11 mouse cellular contexts compared by ENCODE assay signal in genomic region chr3:57912650-57913343, GRCm38 (mm10).
DNase-seq lines count a peak whose midpoint lies in the region; ATAC-seq and TF ChIP-seq lines count a peak whose summit lies in the region.
"Had no signal": no experiment of that assay in that cellular context is flagged by ENCODE, and none has a peak within 500 bp of the region (broad histone marks: within the 10 kb centered on the region; RNA-seq: fewer than 3 reads in every experiment).

No protein-coding gene starts in this region.

- no peak for ATAC-seq in liver, embryonic 14.5 days (ENCODE audit: insufficient read depth)
- no peak for ATAC-seq in liver, embryonic 11.5 days (replicated peaks; ENCODE audit: low FRiP score)
- ATAC-seq in forebrain, embryonic 12.5 days (ENCODE audit: low FRiP score), result peak; percentile 23; the same call in 1 of the 2 replicates
- no peak for ATAC-seq in midbrain, embryonic 15.5 days (replicated peaks)

- H3K4me1 ChIP-seq in heart, adult 2 months (ENCODE audit: control insufficient read depth, insufficient read depth, low read length), result no peaks in the 10 kb centered on the region
- no peaks in the 10 kb centered on the region for H3K4me1 ChIP-seq in liver, embryonic 14.5 days (replicated peaks; ENCODE audit: control insufficient read depth in 2 of 2, insufficient read depth in 2 of 2, low read length in 1 of 2)
- H3K4me1 ChIP-seq in liver, embryonic 11.5 days (replicated peaks; ENCODE audit: control insufficient read depth, insufficient read depth, low read length), result no peaks in the 10 kb centered on the region
- H3K4me1 ChIP-seq in forebrain, embryonic 12.5 days, result peaks cover 16% of the 10 kb centered on the region
- no peaks in the 10 kb centered on the region for H3K4me1 ChIP-seq in midbrain, embryonic 15.5 days

- TF ChIP-seq EP300 in heart, adult 2 months (IDR thresholded peaks at IDR 0.05; ENCODE audit: insufficient read depth, low read depth, low read length), result no peak
- no peak for TF ChIP-seq EP300 in liver, embryonic 14.5 days (IDR thresholded peaks at IDR 0.05; ENCODE audit: low read depth)

- 60% methylated on average over 7 of the region's 7 CpGs for WGBS in heart, adult 2 months
- 44% methylated on average over 7 of the region's 7 CpGs for WGBS in liver, embryonic 14.5 days (ENCODE audit: insufficient replicate concordance)
- WGBS in liver, embryonic 11.5 days, result 53% methylated on average over 7 of the region's 7 CpGs
- WGBS in forebrain, embryonic 12.5 days, result 47% methylated on average over 7 of the region's 7 CpGs
- WGBS in midbrain, embryonic 15.5 days, result 60% methylated on average over 7 of the region's 7 CpGs

- H3K9ac ChIP-seq in heart, adult 2 months (ENCODE audit: low read depth, low read length), result no peak overlapping the region
- no peak overlapping the region for H3K9ac ChIP-seq in liver, embryonic 14.5 days (replicated peaks)
- no peak overlapping the region for H3K9ac ChIP-seq in liver, embryonic 11.5 days (ENCODE audit: low read depth, low read length)
- H3K9ac ChIP-seq in forebrain, embryonic 12.5 days, result no peak overlapping the region
- H3K9ac ChIP-seq in midbrain, embryonic 15.5 days, result no peak overlapping the region
- H3K9ac ChIP-seq: midbrain, embryonic 12.5 days had no signal

- H3K79me2 ChIP-seq in heart, adult 2 months (replicated peaks; ENCODE audit: control insufficient read depth, insufficient read depth, low read length), result no peaks in the 10 kb centered on the region

- no peak overlapping the region for H3K27ac ChIP-seq in heart, adult 2 months
- H3K27ac ChIP-seq in liver, embryonic 14.5 days, result no peak overlapping the region
- H3K27ac ChIP-seq in liver, embryonic 11.5 days (ENCODE audit: low read depth, low read length), result no peak overlapping the region
- H3K27ac ChIP-seq in forebrain, embryonic 12.5 days, result no peak overlapping the region
- H3K27ac ChIP-seq in midbrain, embryonic 15.5 days, result peak overlapping the region; percentile 29; the same call in 1 of the 2 replicates
- H3K27ac ChIP-seq: midbrain, embryonic 12.5 days had no signal

- intact Hi-C loops in heart, adult 2 months (cut with DNase I), result no loop called here
- intact Hi-C loops in heart, postnatal 25 days (cut with DNase I), result no loop called here

- no peak for TF ChIP-seq POLR2A in heart, adult 2 months (IDR thresholded peaks at IDR 0.05; ENCODE audit: insufficient read depth, low read depth, low read length)

- H3K27me3 ChIP-seq in heart, adult 2 months (ENCODE audit: control insufficient read depth, insufficient read depth, low read length), result no peaks in the 10 kb centered on the region
- H3K27me3 ChIP-seq in liver, embryonic 14.5 days (ENCODE audit: control insufficient read depth, insufficient read depth, low read length), result no peaks in the 10 kb centered on the region
- H3K27me3 ChIP-seq in liver, embryonic 11.5 days (replicated peaks; ENCODE audit: control insufficient read depth, insufficient read depth, low read length), result no peaks in the 10 kb centered on the region
- no peaks in the 10 kb centered on the region for H3K27me3 ChIP-seq in forebrain, embryonic 12.5 days
- no peaks in the 10 kb centered on the region for H3K27me3 ChIP-seq in midbrain, embryonic 15.5 days (replicated peaks)
- H3K27me3 ChIP-seq: midbrain, embryonic 12.5 days had no signal

- TF ChIP-seq CTCF in heart, adult 2 months (IDR thresholded peaks at IDR 0.05), result peak; percentile 19; the same call in 1 of the 2 replicates
- TF ChIP-seq CTCF in liver, embryonic 14.5 days (IDR thresholded peaks at IDR 0.05; ENCODE audit: low read depth), result peak; percentile 30

- H3K4me3 ChIP-seq in heart, adult 2 months, result no peak overlapping the region
- H3K4me3 ChIP-seq in liver, embryonic 14.5 days (ENCODE audit: insufficient read depth in 1 of 2, low read depth in 2 of 2, low read length in 2 of 2), result no peak overlapping the region
- no peak overlapping the region for H3K4me3 ChIP-seq in liver, embryonic 11.5 days (ENCODE audit: low read depth, low read length)
- no peak overlapping the region for H3K4me3 ChIP-seq in forebrain, embryonic 12.5 days (replicated peaks)
- H3K4me3 ChIP-seq in midbrain, embryonic 15.5 days, result no peak overlapping the region
- H3K4me3 ChIP-seq: midbrain, embryonic 12.5 days had no signal

- no peaks in the 10 kb centered on the region for H3K36me3 ChIP-seq in heart, adult 2 months (ENCODE audit: control insufficient read depth, insufficient read depth, low read length)
- H3K36me3 ChIP-seq in liver, embryonic 14.5 days (replicated peaks; ENCODE audit: control insufficient read depth, insufficient read depth, low read depth), result no peaks in the 10 kb centered on the region
- H3K36me3 ChIP-seq in liver, embryonic 11.5 days (ENCODE audit: control insufficient read depth, insufficient read depth, low read length), result no peaks in the 10 kb centered on the region
- H3K36me3 ChIP-seq in forebrain, embryonic 12.5 days (replicated peaks), result no peaks in the 10 kb centered on the region
- H3K36me3 ChIP-seq in midbrain, embryonic 15.5 days (replicated peaks), result no peaks in the 10 kb centered on the region
- H3K36me3 ChIP-seq: midbrain, embryonic 12.5 days had no signal

- DNase-seq in heart, adult 2 months, result no peak
- DNase-seq in heart, postnatal 25 days (ENCODE audit: low spot score), result no peak
- no peak for DNase-seq in liver, embryonic 14.5 days (ENCODE audit: low read depth in 3 of 3, low spot score in 3 of 3)
- no peak for DNase-seq in liver, embryonic 11.5 days (ENCODE audit: low spot score)
- no peak for DNase-seq in ovary, postnatal 10 days (ENCODE audit: low spot score)
- DNase-seq in adrenal gland, postnatal 4 days (ENCODE audit: low spot score in 2 of 2), result no peak
- DNase-seq: adrenal gland, postnatal 10 days; cerebellum, postnatal 25 days had no signal

- H3K9me3 ChIP-seq in liver, embryonic 14.5 days (ENCODE audit: control insufficient read depth, low read length), result no peaks in the 10 kb centered on the region
- no peaks in the 10 kb centered on the region for H3K9me3 ChIP-seq in liver, embryonic 11.5 days (ENCODE audit: control insufficient read depth, low read length)
- no peaks in the 10 kb centered on the region for H3K9me3 ChIP-seq in forebrain, embryonic 12.5 days
- no peaks in the 10 kb centered on the region for H3K9me3 ChIP-seq in midbrain, embryonic 15.5 days
- H3K9me3 ChIP-seq: midbrain, embryonic 12.5 days had no signal

- H3K4me2 ChIP-seq in liver, embryonic 14.5 days (ENCODE audit: low read depth), result no peak overlapping the region
- no peak overlapping the region; the same call in 1 of the 2 replicates for H3K4me2 ChIP-seq in liver, embryonic 11.5 days
- H3K4me2 ChIP-seq in forebrain, embryonic 12.5 days, result peak overlapping the region; percentile 31
- H3K4me2 ChIP-seq in midbrain, embryonic 15.5 days, result no peak overlapping the region; the same call in 1 of the 2 replicates
